Mouse (Mus musculus): ENCODE measurements around the gene Gfy. TPM values are rescaled to one million over a fixed set of nuclear protein-coding genes. Genes with fewer than 3 reads are reported as not detected.
"Not testable (repeated sequence)": the region's sequence is repeated elsewhere in the genome, so short reads cannot be mapped to it uniquely, and the experiment has no call there.

Gfy gene
- polyA plus RNA-seq, 1 experiment from 2014 or later: not detected

DNA sequence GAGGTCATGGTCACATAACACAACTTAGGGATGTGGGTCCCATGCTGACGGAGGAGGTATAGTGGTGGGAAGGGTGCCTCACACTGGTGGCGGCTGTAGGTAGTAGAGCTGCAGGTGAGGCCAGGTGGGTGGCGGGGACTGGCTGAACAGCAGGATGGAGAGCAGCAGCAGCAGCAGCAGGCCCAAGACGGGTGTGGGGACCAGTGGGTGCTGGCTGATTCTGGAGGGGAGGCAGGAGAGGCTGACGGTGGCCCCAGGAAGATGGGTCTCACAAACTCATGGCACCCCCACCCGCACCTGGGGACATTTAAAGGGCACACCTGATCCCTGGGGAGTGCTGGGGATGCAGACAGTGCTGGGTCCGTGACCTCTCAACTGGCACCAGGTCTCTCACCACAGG is 4.3 kb upstream of the Gfy start:
- no peaks in the 10 kb centered on the region for H3K79me2 ChIP-seq (ENCODE audit: inconsistent target)
- H3K27ac ChIP-seq: no peak overlapping the region
- H3K36me3 ChIP-seq (ENCODE audit: inconsistent target): no peaks in the 10 kb centered on the region
- 88% methylated on average over 7 of the region's 7 CpGs for WGBS (ENCODE audit: missing documents)
- H3K4me3 ChIP-seq (ENCODE audit: inconsistent target): no peak overlapping the region

DNA sequence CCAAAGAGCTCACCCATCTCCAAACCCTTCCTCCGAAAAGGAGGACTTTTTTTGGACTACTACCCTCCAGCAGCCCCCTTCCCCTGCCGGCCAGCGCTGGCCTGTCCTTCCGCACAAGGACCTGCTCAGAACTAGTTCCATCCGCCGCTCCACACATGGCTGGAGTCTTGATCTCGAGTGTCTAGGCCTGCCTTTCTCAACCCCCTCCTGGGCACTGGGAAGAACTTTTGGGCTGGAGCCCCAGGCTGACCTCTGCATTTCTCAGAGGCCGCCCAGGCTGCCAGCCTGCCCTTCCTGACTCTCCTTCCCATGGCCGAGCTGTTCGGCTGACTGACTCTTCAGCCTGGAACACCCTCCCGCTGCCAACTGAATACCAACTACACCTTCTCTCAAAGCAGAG is 3.2 kb upstream of the Gfy start:
- no peak overlapping the region for H3K4me3 ChIP-seq (ENCODE audit: inconsistent target)
- no peaks in the 10 kb centered on the region for H3K79me2 ChIP-seq (ENCODE audit: inconsistent target)
- no peaks in the 10 kb centered on the region for H3K36me3 ChIP-seq (ENCODE audit: inconsistent target)
- 26% methylated on average over 11 of the region's 11 CpGs for WGBS (ENCODE audit: missing documents)
- H3K27ac ChIP-seq: no peak overlapping the region

DNA sequence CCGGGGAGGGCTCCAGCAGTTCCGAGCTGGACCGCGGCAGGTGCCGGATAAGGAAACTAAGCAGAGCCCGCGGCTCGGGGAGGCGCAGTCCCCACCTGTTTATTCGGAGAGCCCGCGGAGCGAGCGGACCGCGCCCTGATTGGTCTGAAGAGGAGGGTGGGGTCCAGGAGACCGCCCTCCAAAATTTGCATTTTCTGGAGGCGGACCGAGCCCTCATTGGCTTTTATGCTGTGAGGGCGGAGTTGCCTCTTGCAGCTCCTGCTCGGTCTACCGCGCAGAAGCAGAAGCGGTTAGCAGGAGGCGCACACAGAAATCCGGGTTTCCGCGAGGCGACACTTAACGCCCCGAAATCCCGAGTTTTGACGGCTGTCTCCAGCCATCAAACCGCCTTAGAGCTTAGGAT is 2.8 kb upstream of the Gfy start:
- Histone ChIP-seq H3K4me3 (ENCODE audit: inconsistent target) (no peak overlapping the region), H3K27ac (no peak overlapping the region), H3K36me3 (ENCODE audit: inconsistent target) (no peaks in the 10 kb centered on the region), H3K79me2 (ENCODE audit: inconsistent target) (no peaks in the 10 kb centered on the region)
- 0% methylated on average over 34 of the region's 34 CpGs for WGBS (ENCODE audit: missing documents)

DNA sequence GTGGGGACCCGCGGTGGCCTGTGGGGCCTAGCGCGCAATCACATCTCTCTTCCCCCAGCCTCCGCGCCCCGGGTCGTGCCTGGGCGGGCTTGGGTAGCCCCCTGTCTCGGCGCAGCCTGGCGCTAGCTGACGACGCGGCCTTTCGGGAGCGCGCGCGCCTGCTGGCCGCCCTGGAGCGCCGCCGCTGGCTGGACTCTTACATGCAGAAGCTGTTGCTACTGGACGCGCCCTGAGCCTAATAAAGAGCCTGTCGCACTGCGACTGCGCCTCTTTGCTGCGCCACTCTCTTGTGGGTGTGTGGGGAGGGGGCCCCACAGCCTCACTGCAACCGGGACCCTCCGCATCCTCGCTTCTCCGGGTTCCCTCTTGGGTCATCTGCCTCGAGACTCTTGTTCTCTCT is 2.2 kb upstream of the Gfy start:
- no peak overlapping the region for H3K4me3 ChIP-seq (ENCODE audit: inconsistent target)
- WGBS (ENCODE audit: missing documents): 6% methylated on average over 20 of the region's 35 CpGs
- H3K36me3 ChIP-seq (ENCODE audit: inconsistent target): no peaks in the 10 kb centered on the region

DNA sequence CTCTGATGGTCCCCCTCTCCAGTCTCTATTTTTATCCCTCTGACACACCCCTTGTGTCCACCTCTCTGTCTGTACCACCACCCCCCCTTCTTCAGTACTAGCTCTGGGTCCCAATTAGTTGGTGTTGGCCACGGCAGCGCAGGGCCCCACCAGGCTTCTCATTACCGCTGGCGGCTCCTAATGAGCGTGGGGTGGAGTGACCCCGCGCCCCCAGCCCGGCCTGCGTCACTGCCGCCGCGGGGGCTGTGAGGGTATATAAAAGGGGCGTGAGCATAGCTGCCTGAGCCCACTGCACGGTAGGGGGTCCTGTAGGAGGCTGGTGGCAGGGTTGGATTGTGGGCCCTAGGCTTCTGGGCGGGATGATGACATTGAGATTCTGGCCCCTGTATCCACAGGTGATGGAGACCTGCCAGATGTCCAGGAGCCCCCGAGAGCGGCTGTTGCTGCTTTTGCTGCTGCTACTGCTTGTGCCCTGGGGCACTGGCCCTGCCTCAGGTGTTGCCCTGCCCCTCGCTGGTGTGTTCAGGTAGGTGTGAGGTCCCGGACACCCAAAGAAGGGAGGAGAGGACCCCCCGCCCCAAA is 1.6 kb upstream of the Gfy start, which contains the start of gene Pth2:
TSS of gene Pth2 (plus strand) at position 100 of the 582 bp plus-strand sequence.
- H3K79me2 ChIP-seq (ENCODE audit: inconsistent target): no peaks in the 10 kb centered on the region
- H3K4me3 ChIP-seq (ENCODE audit: inconsistent target): no peak within 1 kb of the TSS
- 46% methylated on average over 18 of the region's 20 CpGs for WGBS (ENCODE audit: missing documents)
- H3K27ac ChIP-seq: no peak within 1 kb of the TSS
- no peaks in the 10 kb centered on the region for H3K36me3 ChIP-seq (ENCODE audit: inconsistent target)

More for the DNA sequence above, 2.2 kb upstream of the Gfy start:
- no peak overlapping the region for H3K27ac ChIP-seq
- no peaks in the 10 kb centered on the region for H3K79me2 ChIP-seq (ENCODE audit: inconsistent target)

DNA sequence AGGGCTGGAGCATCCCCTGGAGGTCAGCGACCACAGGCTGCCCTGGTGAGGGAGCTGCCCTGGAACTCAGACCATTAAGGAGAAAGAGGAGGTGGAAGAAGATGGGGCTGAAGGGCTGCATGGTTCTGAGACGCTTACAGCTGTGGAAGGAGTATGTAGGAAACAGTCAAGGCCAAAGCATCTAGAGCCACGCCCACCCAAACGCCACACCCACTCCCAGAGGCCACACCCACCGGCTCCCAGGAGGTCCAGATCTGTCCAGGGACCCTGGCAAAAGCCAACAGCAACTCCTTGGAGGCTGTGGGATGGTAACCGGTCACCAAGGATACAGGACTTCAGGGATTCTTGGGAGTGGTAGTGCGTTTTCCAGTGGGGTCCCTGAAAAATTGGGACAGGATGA is 819 bp downstream of the Gfy start:
- H3K27ac ChIP-seq: no peak overlapping the region
- no peak overlapping the region for H3K4me3 ChIP-seq (ENCODE audit: inconsistent target)
- H3K79me2 ChIP-seq (ENCODE audit: inconsistent target): no peaks in the 10 kb centered on the region
- no peaks in the 10 kb centered on the region for H3K36me3 ChIP-seq (ENCODE audit: inconsistent target)
- WGBS (ENCODE audit: missing documents): 26% methylated on average over 7 of the region's 7 CpGs

DNA sequence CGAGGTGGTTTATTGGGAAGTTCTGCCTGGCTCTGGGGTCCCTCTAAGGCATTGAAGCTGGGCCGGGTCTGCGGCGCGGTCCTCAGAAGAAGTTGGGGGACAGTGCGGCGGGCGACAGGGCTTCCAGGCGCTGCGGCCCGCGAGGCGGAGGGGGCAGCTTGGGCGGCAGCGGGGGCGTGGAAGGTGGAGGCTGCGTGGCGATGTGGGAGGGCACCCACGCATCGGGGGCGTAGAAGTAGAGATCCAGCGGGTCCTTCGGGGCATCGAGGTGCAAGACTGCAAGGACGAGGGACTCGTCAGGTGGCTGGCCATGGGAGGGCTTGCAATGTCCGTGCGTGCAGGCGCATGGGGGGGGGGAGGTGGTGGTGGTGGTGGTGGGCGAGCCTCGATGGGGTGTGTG is 3.0 kb downstream of the Gfy start:
- no peaks in the 10 kb centered on the region for H3K36me3 ChIP-seq (ENCODE audit: inconsistent target)
- H3K27ac ChIP-seq: no peak overlapping the region
- WGBS (ENCODE audit: missing documents): 5% methylated on average over 30 of the region's 31 CpGs
- H3K79me2 ChIP-seq (ENCODE audit: inconsistent target): no peaks in the 10 kb centered on the region
- no peak overlapping the region for H3K4me3 ChIP-seq (ENCODE audit: inconsistent target)

DNA sequence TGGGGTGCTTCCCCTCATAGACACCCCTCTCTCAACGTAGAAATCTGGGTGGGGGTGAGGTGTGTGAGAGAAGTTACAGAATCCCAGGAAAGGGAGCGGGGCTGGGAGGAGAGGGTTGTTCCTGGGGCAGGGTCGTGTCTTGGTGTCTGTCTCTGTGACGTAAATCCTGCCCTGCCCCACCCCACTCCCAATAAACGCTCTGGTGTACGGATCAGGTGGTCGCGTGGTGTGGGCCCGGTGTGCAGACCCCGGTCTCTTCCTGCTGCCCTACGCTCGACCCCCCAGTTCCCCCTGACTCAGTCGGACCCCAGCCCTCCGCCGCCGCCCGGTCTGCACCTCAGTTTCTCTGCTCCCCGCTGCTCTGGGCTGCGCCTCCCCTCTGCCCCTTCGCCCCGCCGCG is 3.4 kb downstream of the Gfy start:
- Histone ChIP-seq H3K27ac (no peak overlapping the region), H3K36me3 (ENCODE audit: inconsistent target) (no peaks in the 10 kb centered on the region)
- WGBS (ENCODE audit: missing documents): 11% methylated on average over 13 of the region's 23 CpGs

DNA sequence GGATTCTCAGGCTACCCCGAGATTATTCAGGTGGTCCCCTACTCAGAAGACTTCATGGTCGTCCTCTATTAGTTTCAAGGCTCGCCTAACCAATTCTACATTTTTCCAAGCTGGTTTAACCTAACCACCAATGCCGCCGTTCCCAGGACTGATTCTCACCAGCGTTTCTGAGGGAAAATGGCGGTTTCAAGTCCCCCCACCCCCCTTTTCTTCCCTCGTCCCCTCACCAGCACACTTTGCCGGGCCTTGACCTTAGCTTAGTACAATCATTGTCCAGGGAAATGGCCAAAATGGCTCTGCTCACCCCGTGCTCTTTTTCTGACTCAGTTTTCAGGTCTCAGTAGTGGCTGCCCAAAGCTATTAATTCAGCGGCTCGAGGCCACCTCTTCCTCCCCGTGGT is 4.0 kb downstream of the Gfy start:
- H3K79me2 ChIP-seq (ENCODE audit: inconsistent target): no peaks in the 10 kb centered on the region
- no peak overlapping the region for H3K27ac ChIP-seq
- no peaks in the 10 kb centered on the region for H3K36me3 ChIP-seq (ENCODE audit: inconsistent target)
- 4% methylated on average over 13 of the region's 13 CpGs for WGBS (ENCODE audit: missing documents)
- no peak overlapping the region for H3K4me3 ChIP-seq (ENCODE audit: inconsistent target)

More for the DNA sequence above, 3.4 kb downstream of the Gfy start:
- no peak overlapping the region for H3K4me3 ChIP-seq (ENCODE audit: inconsistent target)
- no peaks in the 10 kb centered on the region for H3K79me2 ChIP-seq (ENCODE audit: inconsistent target)

DNA sequence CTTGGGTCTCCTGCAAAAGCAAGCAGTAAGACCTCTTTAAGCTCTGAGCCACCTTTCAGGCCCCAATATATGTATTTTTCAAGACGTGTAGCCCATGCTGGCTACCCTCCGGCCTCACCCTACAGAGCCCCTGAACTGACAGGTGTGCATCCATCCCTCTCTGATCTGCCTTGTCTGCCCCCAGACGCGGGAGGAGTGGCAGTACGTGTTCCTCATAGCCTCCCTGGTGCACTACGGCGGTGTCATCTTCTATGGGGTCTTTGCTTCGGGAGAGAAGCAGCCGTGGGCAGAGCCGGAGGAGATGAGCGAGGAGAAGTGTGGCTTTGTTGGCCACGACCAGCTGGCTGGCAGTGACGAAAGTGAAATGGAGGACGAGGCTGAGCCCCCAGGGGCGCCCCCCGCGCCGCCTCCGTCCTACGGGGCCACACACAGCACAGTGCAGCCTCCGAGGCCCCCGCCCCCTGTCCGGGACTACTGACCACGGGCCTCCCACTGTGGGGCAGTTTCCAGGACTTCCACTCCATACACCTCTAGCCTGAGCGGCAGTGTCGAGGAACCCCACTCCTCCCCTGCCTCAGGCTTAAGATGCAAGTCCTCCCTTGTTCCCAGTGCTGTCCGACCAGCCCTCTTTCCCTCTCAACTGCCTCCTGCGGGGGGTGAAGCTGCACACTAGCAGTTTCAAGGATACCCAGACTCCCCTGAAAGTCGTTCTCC is 4.6 kb downstream of the Gfy start:
- WGBS (ENCODE audit: missing documents): 5% methylated on average over 29 of the region's 29 CpGs
- H3K27ac ChIP-seq: no peak overlapping the region
- H3K36me3 ChIP-seq (ENCODE audit: inconsistent target): no peaks in the 10 kb centered on the region
- H3K4me3 ChIP-seq (ENCODE audit: inconsistent target): no peak overlapping the region
- H3K79me2 ChIP-seq (ENCODE audit: inconsistent target): no peaks in the 10 kb centered on the region

DNA sequence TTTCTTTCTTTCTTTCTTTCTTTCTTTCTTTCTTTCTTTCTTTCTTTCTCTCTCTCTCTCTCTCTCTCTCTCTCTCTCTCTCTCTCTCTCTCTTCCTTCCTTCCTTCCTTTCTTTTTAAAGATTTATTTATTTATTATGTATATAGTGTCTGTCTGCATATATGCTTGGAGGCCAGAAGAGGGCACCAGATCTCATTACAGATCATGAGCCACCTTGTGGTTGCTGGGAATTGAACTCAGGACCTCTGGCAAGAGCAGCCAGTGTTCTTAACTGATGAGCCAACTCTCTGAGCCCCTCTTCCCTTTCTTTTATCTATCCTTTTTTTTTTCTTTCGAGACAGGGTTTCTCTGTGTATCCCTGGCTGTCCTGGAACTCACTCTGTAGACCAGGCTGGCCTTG is 5.6 kb downstream of the Gfy start:
- H3K4me3 ChIP-seq (ENCODE audit: inconsistent target); H3K79me2 ChIP-seq (ENCODE audit: inconsistent target); H3K27ac ChIP-seq; H3K36me3 ChIP-seq (ENCODE audit: inconsistent target): not testable (repeated sequence)
- 40% methylated on average over 1 of the region's 1 CpGs for WGBS (ENCODE audit: missing documents)

DNA sequence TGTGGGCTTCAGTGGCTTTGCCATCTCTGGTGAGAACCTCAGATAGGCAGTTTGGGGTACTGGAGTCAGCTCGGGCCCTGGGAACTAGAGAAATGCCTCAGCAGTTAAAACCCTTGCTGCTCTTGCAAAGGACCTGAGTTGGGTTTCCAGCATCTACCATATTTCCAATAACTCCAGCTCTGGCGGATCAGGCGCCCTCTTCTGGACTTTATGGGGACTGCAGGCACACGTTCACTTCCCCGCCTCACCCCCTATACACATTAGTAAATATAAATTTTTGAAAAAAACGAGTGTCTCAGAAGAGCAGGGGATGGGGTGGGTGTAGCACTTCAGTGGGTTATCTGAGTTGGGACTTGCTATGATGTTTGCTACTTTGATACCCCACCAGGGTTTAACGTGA is 6.4 kb downstream of the Gfy start:
- 64% methylated on average over 7 of the region's 7 CpGs for WGBS (ENCODE audit: missing documents)
- H3K27ac ChIP-seq: no peak overlapping the region
- H3K4me3 ChIP-seq (ENCODE audit: inconsistent target): no peak overlapping the region
- H3K36me3 ChIP-seq (ENCODE audit: inconsistent target): no peaks in the 10 kb centered on the region
- H3K79me2 ChIP-seq (ENCODE audit: inconsistent target): no peaks in the 10 kb centered on the region

DNA sequence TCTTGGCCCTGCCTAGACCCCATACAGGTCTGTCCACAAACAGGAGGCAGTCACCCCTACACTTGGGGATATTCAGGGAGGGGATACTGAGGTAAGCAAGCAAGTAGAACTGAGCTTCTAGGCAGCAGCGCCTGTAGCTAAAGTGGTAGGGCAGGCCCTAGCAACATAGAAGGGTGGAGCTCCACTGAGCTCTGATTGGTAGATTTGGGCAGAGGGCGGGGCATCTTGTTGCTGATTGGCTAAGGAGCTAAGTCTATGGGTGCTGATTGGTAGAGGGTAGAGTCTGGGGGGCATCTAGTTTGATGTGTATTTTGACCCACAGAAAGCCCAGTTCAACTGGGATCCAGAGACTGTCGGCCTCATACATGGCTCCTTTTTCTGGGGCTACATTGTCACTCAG is 9.9 kb downstream of the Gfy start:
- H3K79me2 ChIP-seq (ENCODE audit: inconsistent target): no peaks in the 10 kb centered on the region

DNA sequence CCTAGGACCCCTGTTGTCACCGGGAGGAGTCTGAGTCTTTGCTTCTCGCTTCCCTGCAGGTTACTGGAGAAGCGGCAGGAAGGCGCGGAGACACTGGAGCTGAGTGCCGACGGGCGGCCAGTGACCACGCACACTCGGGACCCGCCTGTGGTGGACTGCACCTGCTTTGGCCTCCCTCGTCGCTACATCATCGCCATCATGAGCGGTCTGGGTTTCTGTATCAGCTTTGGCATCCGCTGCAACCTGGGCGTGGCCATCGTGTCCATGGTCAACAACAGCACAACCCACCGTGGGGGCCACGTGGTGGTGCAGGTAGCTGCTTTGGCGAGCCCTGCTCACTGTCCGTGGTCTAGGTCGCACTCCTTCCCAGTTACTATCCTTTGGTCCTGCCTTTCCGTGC is 10.7 kb downstream of the Gfy start:
- Histone ChIP-seq H3K36me3 (ENCODE audit: inconsistent target) (no peaks in the 10 kb centered on the region), H3K79me2 (ENCODE audit: inconsistent target) (no peaks in the 10 kb centered on the region), H3K27ac (no peak overlapping the region), H3K4me3 (ENCODE audit: inconsistent target) (no peak overlapping the region)
- whole genome bisulfite sequencing (ENCODE audit: missing documents): 15% methylated on average over 21 of the region's 24 CpGs

More for the DNA sequence above, 9.9 kb downstream of the Gfy start:
- no peaks in the 10 kb centered on the region for H3K36me3 ChIP-seq (ENCODE audit: inconsistent target)
- no peak overlapping the region for H3K27ac ChIP-seq
- H3K4me3 ChIP-seq (ENCODE audit: inconsistent target): no peak overlapping the region
- 87% methylated on average over 3 of the region's 3 CpGs for WGBS (ENCODE audit: missing documents)

DNA sequence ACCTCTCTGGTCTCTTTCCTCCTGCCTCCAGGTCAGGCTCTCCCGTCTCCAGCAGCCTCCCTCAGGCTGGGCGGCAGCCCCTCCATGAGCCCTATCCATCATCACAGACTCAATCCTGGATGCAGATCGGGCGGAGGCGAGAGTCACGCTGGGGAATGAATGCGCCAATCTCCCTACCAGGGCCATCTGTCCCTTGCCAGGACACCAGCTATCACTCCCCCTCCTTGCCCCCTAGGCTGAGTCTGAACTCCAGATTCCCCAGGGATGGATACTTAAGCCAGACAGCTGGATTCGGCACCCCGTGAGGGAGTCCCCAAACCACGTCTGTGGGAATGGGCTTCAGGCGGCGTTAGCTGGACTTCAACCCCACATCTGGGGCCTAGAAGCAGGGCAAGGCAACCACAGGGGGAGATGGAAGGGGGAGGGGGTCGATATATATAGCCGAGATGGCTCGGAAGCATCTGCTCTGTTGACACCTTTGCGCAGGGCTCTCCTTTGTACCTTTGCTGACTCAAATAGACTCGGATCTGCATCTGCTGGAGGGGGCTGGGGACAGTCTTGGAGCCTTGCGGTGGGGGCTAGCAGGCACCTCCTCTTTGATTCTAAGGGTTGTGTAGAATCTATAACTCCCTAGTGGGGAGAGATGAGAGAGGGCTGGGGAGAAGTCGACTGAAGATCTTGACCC is 11.5 kb downstream of the Gfy start:
- WGBS (ENCODE audit: missing documents): 13% methylated on average over 19 of the region's 19 CpGs
- H3K4me3 ChIP-seq (ENCODE audit: inconsistent target): no peak overlapping the region

More for the DNA sequence above, 11.5 kb downstream of the Gfy start:
- Histone ChIP-seq H3K27ac (no peak overlapping the region), H3K36me3 (ENCODE audit: inconsistent target) (no peaks in the 10 kb centered on the region), H3K79me2 (ENCODE audit: inconsistent target) (no peaks in the 10 kb centered on the region)

Data from macrophage (primary cell).